Mouse (Mus musculus) hindbrain, embryonic 11.5 days (tissue): ENCODE measurements around the gene Tex48. TPM values are rescaled to one million over a fixed set of nuclear protein-coding genes. Genes with fewer than 3 reads are reported as not detected.

Experiments
- ATAC-seq: fragments of 200-750 bp; cut with Nextera tagmentation; 2 replicates; pipeline ENCODE4 v1.8.0; 2017; ENCODE audit warnings: mild to moderate bottlenecking, moderate TSS enrichment, moderate library complexity; ENCODE audit not compliant: low FRiP score
- DNase-seq: peaks from one replicate; pipeline ENCODE4 v3.0.0-alpha.2; 2015; ENCODE audit warnings: low spot score
- H3K27ac ChIP-seq: fragments of 300-500 bp; sonication (generic); 2 replicates; pipeline ENCODE4 v1.5.1; 2014; ENCODE audit warnings: mild to moderate bottlenecking, low read depth, low read length
- H3K27me3 ChIP-seq: fragments of 300-500 bp; sonication (generic); 2 replicates; pipeline ENCODE4 v1.6.1; 2014; ENCODE audit warnings: mild to moderate bottlenecking, low read length, moderate library complexity, mixed read lengths; ENCODE audit not compliant: control insufficient read depth, insufficient read depth
- H3K36me3 ChIP-seq: fragments of 300-500 bp; sonication (generic); 2 replicates; pipeline ENCODE4 v1.6.1; 2014; ENCODE audit warnings: mild to moderate bottlenecking, low read length, moderate library complexity, mixed read lengths; ENCODE audit not compliant: control insufficient read depth, insufficient read depth
- H3K4me1 ChIP-seq: fragments of 300-500 bp; sonication (generic); replicated peaks from 2 replicates; pipeline ENCODE4 v1.6.1; 2014; ENCODE audit warnings: low read length, mixed read lengths; ENCODE audit not compliant: control insufficient read depth, insufficient read depth
- H3K4me2 ChIP-seq: fragments of 300-500 bp; sonication (generic); replicated peaks from 2 replicates; pipeline ENCODE4 v1.6.1; 2014; ENCODE audit warnings: mild to moderate bottlenecking, low read depth, low read length
- H3K4me3 ChIP-seq: fragments of 300-500 bp; sonication (generic); 2 replicates; pipeline ENCODE4 v1.5.1; 2014; ENCODE audit warnings: low read depth, low read length
- H3K9ac ChIP-seq: fragments of 300-500 bp; sonication (generic); 2 replicates; pipeline ENCODE4 v1.6.1; 2014; ENCODE audit warnings: low read depth, low read length
- H3K9me3 ChIP-seq: fragments of 300-500 bp; sonication (generic); 2 replicates; pipeline ENCODE4 v1.6.1; 2016; ENCODE audit warnings: low read length; ENCODE audit not compliant: control insufficient read depth
- WGBS: fragments of 180-500 bp; shearing (Covaris S2); extraction: QIAGEN DNeasy Blood & Tissue Kit; methylation state at CpG from one replicate; pipeline ENCODE4 v1.1.7; 2014; 5-methylcytosine and 5-hydroxymethylcytosine counted together
- polyA plus RNA-seq: library from polyadenylated mRNA; unstranded; fragments of >200 nt; fragmentation: Nextera tagmentation; extraction: Ambion mirVana; gene quantifications from 2 replicates; pipeline ENCODE4 v1.2.1, GENCODE M21; 2014

Tex48 gene
- polyA plus RNA-seq, 1 experiment from 2014 or later, result not detected

DNA sequence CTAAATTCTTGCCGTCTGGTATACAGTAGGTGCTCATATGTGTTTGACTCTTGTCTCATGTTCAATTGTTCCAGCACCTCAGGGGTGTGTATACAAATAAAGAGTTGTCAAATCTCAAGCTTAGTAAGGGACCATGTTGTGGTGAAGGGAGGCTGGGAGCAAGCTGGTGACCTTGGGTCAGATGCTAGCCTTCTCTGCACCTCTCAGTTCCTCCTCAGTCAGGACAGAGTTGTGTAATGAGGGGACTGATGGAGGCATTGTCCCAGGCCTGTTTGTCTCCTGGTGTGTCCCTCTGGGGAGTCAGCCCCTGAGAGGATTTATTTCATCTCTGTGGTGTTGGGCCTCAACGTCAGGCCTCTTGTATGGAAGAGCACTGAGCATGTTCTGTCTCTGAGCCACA lies 36.0 kb downstream of the Tex48 start:
- no peak overlapping the region for H3K9ac ChIP-seq
- no peak overlapping the region for H3K4me2 ChIP-seq
- no peaks in the 10 kb centered on the region for H3K4me1 ChIP-seq
- WGBS, result 75% methylated on average over 2 of the region's 2 CpGs
- H3K27ac ChIP-seq, result no peak overlapping the region
- DNase-seq (no peak), ATAC-seq (no peak)
- H3K27me3 ChIP-seq, result no peaks in the 10 kb centered on the region
- no peak overlapping the region for H3K4me3 ChIP-seq
- no peaks in the 10 kb centered on the region for H3K9me3 ChIP-seq
- H3K36me3 ChIP-seq, result no peaks in the 10 kb centered on the region

DNA sequence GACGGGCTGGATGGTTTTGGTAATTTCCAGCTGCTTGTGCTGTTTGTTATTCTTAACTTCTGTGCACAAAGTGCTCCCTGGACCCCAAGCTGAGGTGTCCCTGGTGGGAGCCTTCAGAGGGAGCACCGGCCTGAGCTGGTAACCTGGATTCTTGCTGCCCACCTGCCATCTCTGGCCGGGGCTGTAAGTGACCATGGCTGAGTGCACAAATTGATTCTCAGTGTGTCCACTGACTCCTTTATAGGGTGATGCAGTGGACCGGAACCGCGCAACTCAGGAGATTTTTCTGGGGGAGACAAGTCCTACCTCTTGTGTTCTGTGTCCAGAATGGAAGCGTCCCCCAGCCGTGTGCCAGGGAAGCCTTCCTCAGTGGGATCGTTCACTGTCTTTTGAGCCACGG lies 37.0 kb downstream of the Tex48 start:
- Histone ChIP-seq H3K4me1 (0 out of 2 replicates have a peak, but pooled peaks cover 1% of the 10 kb centered on the region), H3K36me3 (no peaks in the 10 kb centered on the region), H3K4me3 (no peak overlapping the region), H3K27ac (no peak overlapping the region), H3K9ac (no peak overlapping the region), H3K9me3 (no peaks in the 10 kb centered on the region), H3K27me3 (no peaks in the 10 kb centered on the region), H3K4me2 (no peak overlapping the region)
- ATAC-seq (no peak), DNase-seq (no peak)
- WGBS, result 77% methylated on average over 10 of the region's 10 CpGs

DNA sequence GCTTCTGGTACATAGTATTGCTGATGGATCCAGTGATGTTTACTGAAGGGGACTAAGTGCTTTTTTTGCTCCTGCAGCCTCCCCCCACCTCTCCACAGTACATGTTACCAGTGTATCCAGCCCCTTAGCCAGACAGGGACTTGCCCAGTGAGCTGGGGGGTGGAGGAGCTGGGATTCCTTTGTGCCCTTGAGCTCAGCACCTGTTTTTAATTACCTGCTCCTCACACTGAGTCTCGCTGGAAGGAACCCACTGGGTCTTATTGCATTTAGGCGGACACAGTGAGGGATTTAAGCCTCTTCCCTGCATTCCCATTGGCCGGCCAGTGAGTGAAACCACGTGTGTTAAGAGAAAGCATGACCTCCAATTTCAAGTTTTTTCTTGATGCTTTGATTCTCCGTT lies 39.6 kb downstream of the Tex48 start:
- Histone ChIP-seq H3K9ac (no peak overlapping the region), H3K4me2 (no peak overlapping the region), H3K4me1 (0 out of 2 replicates have a peak, but pooled peaks cover 3% of the 10 kb centered on the region), H3K27me3 (no peaks in the 10 kb centered on the region), H3K36me3 (no peaks in the 10 kb centered on the region), H3K4me3 (no peak overlapping the region), H3K27ac (no peak overlapping the region), H3K9me3 (no peaks in the 10 kb centered on the region)
- WGBS, result 58% methylated on average over 5 of the region's 5 CpGs
- ATAC-seq, result no peak
- peak; percentile 28 for DNase-seq

DNA sequence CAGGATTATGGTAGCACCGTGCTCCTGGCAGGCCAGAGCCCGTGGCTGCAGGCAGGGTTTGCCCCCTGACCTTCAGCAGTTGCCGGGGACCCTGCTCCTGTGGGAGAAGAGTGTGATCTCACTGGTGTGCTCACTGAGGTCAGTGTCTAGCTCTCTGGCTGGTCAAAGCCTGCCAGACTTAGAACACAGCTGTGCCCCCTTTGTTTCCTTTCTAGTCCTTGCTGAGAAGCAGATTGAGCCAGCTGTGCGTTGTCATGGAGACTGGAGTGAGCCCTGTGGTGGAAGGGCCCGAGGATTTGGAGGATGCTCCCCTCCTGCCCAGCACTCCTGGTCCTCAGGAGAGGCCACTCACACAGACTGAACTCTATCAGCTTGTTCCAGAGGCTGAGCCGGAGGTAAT lies 42.1 kb downstream of the Tex48 start:
- no peak overlapping the region for H3K27ac ChIP-seq
- peak; percentile 73 for DNase-seq
- no peak overlapping the region for H3K9ac ChIP-seq

DNA sequence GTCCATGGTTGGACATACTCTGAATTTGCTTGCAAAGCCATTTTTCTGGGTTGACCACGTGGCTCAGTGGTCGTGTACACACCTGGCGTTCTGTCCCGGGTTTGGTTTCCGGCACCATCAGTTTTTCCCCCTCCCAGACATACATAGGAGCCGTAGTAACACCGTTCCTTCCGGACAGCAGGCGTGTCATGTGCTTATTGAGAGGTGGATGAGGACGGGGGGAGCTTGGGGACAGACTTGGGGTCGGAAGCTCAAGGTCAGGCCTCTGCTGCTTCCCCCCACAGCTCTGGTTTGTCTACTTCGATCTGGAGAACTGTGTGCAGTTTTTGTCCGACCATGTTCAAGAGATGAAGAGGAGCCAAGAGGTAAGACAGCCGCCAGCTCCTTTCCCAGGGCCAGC lies 42.6 kb downstream of the Tex48 start:
- no peak for DNase-seq
- Histone ChIP-seq H3K4me3 (no peak overlapping the region), H3K4me1 (0 out of 2 replicates have a peak, but pooled peaks cover 3% of the 10 kb centered on the region), H3K36me3 (no peaks in the 10 kb centered on the region), H3K4me2 (no peak overlapping the region), H3K27me3 (no peaks in the 10 kb centered on the region), H3K9ac (no peak overlapping the region), H3K27ac (no peak overlapping the region), H3K9me3 (no peaks in the 10 kb centered on the region)
- ATAC-seq, result peak; percentile 29
- 90% methylated on average over 14 of the region's 14 CpGs for WGBS

More for the DNA sequence above, 42.1 kb downstream of the Tex48 start:
- Histone ChIP-seq H3K27me3 (no peaks in the 10 kb centered on the region), H3K4me3 (no peak overlapping the region), H3K9me3 (no peaks in the 10 kb centered on the region), H3K4me1 (0 out of 2 replicates have a peak, but pooled peaks cover 3% of the 10 kb centered on the region), H3K36me3 (no peaks in the 10 kb centered on the region), H3K4me2 (no peak overlapping the region)
- WGBS, result 23% methylated on average over 6 of the region's 6 CpGs
- ATAC-seq, result peak; percentile 80

DNA sequence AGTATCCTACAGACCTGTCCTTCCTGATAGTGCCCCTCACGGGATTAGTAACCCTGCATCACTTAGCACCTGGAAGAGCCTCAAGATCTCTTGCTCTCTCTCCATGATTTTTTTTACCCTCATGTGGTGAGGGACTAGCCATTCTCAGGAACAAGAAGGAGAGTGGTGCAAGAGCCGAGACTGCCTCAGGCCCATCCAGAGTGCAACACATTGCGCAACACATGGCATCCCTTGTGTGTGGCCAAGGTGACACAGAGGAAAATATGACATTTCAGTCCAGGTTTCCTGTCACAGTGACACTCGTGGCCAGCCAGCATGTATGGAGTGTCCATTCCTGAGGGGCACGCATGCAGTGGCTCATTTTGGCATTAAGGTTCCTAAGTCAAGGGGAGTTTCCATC lies 49.6 kb downstream of the Tex48 start:
- H3K36me3 ChIP-seq, result no peaks in the 10 kb centered on the region
- H3K4me2 ChIP-seq, result no peak overlapping the region
- H3K4me1 ChIP-seq, result peaks cover 3% of the 10 kb centered on the region
- DNase-seq (no peak), ATAC-seq (no peak)
- 93% methylated on average over 5 of the region's 5 CpGs for WGBS
- no peak overlapping the region for H3K4me3 ChIP-seq
- H3K27ac ChIP-seq, result no peak overlapping the region
- no peak overlapping the region for H3K9ac ChIP-seq
- H3K27me3 ChIP-seq, result no peaks in the 10 kb centered on the region
- no peaks in the 10 kb centered on the region for H3K9me3 ChIP-seq

DNA sequence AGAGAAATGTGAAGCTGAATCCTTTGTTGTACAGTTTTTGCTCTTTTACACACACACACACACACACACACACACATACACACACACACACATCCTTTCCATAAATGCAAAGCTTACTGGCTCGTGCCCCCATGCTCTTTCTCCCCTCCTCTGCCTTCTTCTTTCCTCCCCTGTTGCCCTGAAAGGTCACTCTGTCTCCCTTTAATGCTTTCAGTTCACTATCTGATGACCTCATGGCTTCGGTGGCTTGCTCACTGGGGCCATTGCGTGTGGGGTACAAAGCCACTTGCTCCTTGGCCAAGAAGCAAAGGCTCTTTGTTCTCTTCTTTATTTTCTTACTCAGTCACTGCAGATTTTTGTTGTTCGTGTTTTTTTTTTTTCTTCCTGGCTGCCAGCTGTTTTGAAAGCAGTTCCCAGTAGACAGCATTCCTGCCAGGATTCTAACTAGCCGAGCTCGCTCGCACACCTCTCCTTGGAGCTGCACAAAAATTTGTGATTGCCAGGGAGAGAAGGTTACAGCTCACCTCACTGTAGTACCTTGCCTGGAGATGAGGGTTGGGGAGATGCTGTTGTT lies 51.9 kb downstream of the Tex48 start:
- Histone ChIP-seq H3K4me3 (no peak overlapping the region), H3K9me3 (no peaks in the 10 kb centered on the region), H3K36me3 (no peaks in the 10 kb centered on the region), H3K27ac (no peak overlapping the region), H3K9ac (no peak overlapping the region), H3K27me3 (no peaks in the 10 kb centered on the region), H3K4me1 (peaks cover 3% of the 10 kb centered on the region), H3K4me2 (no peak overlapping the region)
- no peak for ATAC-seq
- WGBS, result 22% methylated on average over 7 of the region's 7 CpGs
- no peak for DNase-seq

DNA sequence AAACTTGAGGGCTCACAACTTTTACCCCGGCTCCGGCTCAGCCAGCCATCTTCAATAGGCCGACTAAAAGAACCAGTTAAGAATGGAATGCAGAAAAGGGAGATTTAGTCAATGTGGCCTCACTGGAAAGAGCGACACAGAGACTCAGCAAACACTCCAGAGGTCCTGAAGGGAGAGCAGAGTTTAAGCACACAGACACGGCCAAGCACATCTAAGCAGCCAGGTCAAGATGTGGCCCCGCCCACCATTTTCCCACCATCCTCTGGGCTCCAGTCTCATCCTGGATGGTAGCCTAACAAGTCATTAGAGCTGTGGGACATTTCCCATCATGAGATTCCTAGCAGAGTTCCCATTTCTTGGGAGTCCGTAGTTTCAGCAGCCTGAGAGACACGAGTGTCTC lies 52.9 kb downstream of the Tex48 start:
- DNase-seq, result no peak
- Histone ChIP-seq H3K4me3 (no peak overlapping the region), H3K4me1 (peaks cover 3% of the 10 kb centered on the region), H3K9ac (no peak overlapping the region), H3K36me3 (no peaks in the 10 kb centered on the region), H3K9me3 (no peaks in the 10 kb centered on the region), H3K27me3 (no peaks in the 10 kb centered on the region), H3K4me2 (no peak overlapping the region), H3K27ac (no peak overlapping the region)
- 84% methylated on average over 8 of the region's 8 CpGs for WGBS
- no peak for ATAC-seq

DNA sequence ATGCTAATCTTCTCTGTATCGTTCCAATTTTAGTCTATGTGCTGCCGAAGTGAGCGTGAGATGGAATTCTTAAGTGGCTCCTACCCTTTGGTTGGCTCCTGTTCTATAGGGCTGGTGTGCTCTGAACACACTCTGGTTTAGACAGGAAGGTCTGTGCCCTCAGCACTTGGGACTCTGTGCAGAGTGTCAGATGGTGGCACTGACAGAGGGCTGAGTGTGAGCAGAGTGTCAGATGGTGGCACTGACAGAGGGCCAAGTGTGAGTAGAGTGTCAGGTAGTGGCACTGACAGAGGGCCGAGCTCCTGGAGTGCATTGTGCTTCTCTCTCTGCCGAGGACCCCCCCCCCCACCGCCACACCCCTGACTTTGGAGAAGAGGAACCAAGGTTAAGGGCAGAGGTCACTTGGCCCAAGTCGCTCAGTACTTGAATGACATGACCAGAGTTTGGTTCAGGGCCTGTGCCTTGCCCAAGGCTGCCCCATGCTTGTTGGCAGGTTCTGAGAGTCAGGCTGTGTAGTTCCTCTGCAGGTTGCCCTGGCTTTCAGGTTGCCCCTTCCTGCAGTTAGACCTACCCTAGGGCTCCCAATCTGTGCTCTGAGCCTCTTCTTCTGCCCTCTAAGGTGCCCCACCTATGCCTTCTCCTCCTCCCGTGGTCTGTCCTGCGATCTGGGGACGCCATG lies 54.4 kb downstream of the Tex48 start:
- Histone ChIP-seq H3K9me3 (no peaks in the 10 kb centered on the region), H3K4me2 (no peak overlapping the region), H3K27me3 (no peaks in the 10 kb centered on the region), H3K4me1 (peaks cover 3% of the 10 kb centered on the region), H3K9ac (no peak overlapping the region), H3K36me3 (no peaks in the 10 kb centered on the region), H3K27ac (no peak overlapping the region), H3K4me3 (no peak overlapping the region)
- no peak for DNase-seq
- WGBS, result 88% methylated on average over 9 of the region's 10 CpGs
- ATAC-seq, result no peak
